Comparison of ENCODE assay signal across 8 mouse cellular contexts in the genomic region with DNA sequence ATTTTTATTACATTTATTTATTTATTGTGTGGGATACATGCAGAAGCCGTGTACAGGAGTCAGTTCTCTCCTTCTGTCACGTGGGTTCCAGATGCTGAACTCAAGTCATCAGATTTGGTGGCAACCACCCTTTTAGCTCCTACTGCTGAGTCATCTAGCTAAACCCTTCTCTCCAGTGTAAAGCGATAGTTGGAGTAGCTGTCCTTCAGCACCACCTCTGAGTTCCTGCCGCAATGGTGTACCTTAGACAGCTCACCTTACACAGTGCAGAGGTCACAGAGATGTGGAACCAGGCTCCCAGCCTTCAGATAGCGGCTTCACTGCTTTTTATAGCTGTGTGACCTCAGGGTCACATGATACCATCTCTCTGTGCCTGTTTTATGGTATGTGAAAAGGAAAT.
DNase-seq lines count a peak whose midpoint lies in the region; ATAC-seq and TF ChIP-seq lines count a peak whose summit lies in the region.
"Had no signal": no experiment of that assay in that cellular context is flagged by ENCODE, and none has a peak within 500 bp of the region (broad histone marks: within the 10 kb centered on the region; RNA-seq: fewer than 3 reads in every experiment).

No protein-coding gene starts in this region.

- TF ChIP-seq CTCF in thymus, adult 2 months (IDR thresholded peaks at IDR 0.05; ENCODE audit: borderline replicate concordance, control insufficient read depth, extremely low read depth, insufficient read depth, low read length, poor library complexity) = no peak
- TF ChIP-seq CTCF in cerebellum, adult 2 months (IDR thresholded peaks at IDR 0.05; ENCODE audit: borderline replicate concordance, insufficient read depth, low read depth, low read length) = no peak

- no peaks in the 10 kb centered on the region for H3K4me1 ChIP-seq in thymus, adult 2 months (replicated peaks; ENCODE audit: control insufficient read depth, insufficient read depth, low read length)
- H3K4me1 ChIP-seq in cerebellum, adult 2 months (ENCODE audit: control insufficient read depth, insufficient read depth, low read length) = no peaks in the 10 kb centered on the region
- H3K4me1 ChIP-seq: embryonic facial prominence, embryonic 15.5 days had no signal

- DNase-seq in thymus, postnatal 25 days = peak; percentile 4
- no peak for DNase-seq in thymus, adult 2 months
- peak; percentile 54 to 68 for DNase-seq in kidney, postnatal 4 days
- no peak for DNase-seq in cerebellum, adult 2 months
- no peak for DNase-seq in heart, adult 9 months (ENCODE audit: low spot score in 2 of 2)

- no peak overlapping the region for H3K27ac ChIP-seq in thymus, adult 2 months (ENCODE audit: control insufficient read depth, insufficient read depth, low read length)
- no peak overlapping the region for H3K27ac ChIP-seq in cerebellum, adult 2 months (ENCODE audit: insufficient read depth, low read length)
- H3K27ac ChIP-seq: embryonic facial prominence, embryonic 15.5 days had no signal

- TF ChIP-seq POLR2A in thymus, adult 2 months (IDR thresholded peaks at IDR 0.05; ENCODE audit: control insufficient read depth, extremely low read depth, insufficient read depth, low read length, poor library complexity) = no peak
- no peak for TF ChIP-seq POLR2A in cerebellum, adult 2 months (IDR thresholded peaks at IDR 0.05; ENCODE audit: borderline replicate concordance, insufficient read depth, low read length)

- H3K36me3 ChIP-seq in thymus, adult 2 months (ENCODE audit: control insufficient read depth, insufficient read depth, low read length) = no peaks in the 10 kb centered on the region
- H3K36me3 ChIP-seq: embryonic facial prominence, embryonic 15.5 days had no signal

- no peaks in the 10 kb centered on the region for H3K27me3 ChIP-seq in thymus, adult 2 months (ENCODE audit: control insufficient read depth, insufficient read depth, low read length)
- no peaks in the 10 kb centered on the region for H3K27me3 ChIP-seq in cerebellum, adult 2 months (ENCODE audit: control insufficient read depth, insufficient read depth, low read length)
- H3K27me3 ChIP-seq: embryonic facial prominence, embryonic 15.5 days had no signal

- H3K4me3 ChIP-seq in thymus, adult 2 months (ENCODE audit: control insufficient read depth, insufficient read depth, low read length) = no peak overlapping the region
- no peak overlapping the region for H3K4me3 ChIP-seq in cerebellum, adult 2 months (replicated peaks; ENCODE audit: insufficient read depth, low read depth, low read length)
- H3K4me3 ChIP-seq: embryonic facial prominence, embryonic 15.5 days had no signal

- peak; percentile 58 for ATAC-seq in common myeloid progenitor, adult 5-6 weeks (replicated peaks; ENCODE audit: low read depth, poor library complexity, severe bottlenecking)
- ATAC-seq in frontal cortex, adult (ENCODE audit: low TSS enrichment) = no peak

- WGBS in thymus, adult 2 months = 9% methylated on average over 5 of the region's 5 CpGs
- 61% methylated on average over 5 of the region's 5 CpGs for WGBS in cerebellum, adult 2 months

Comparison
In these comparisons a context has a peak if more than half of its experiments do, and no peak if none do; other contexts are left out.
1. DNase-seq: peak in thymus, postnatal 25 days (single experiment) and kidney, postnatal 4 days (2 of 2); none in thymus, adult 2 months (single experiment), cerebellum, adult 2 months (0 of 2) and heart, adult 9 months (0 of 2).